Mouse (Mus musculus) mouse trophoblast stem cell (cell line): Measurements from ENCODE around the gene Atxn1.

Experiments used
- in situ Hi-C, 2 experiments: fragments of 300-500 bp; cut with MseI, MboI; formaldehyde crosslinking; loops; 2 replicates in 1 of 2; 3 replicates in 1 of 2; pipeline ENCODE4 v1.15.1; 2025

Atxn1 gene

DNA sequence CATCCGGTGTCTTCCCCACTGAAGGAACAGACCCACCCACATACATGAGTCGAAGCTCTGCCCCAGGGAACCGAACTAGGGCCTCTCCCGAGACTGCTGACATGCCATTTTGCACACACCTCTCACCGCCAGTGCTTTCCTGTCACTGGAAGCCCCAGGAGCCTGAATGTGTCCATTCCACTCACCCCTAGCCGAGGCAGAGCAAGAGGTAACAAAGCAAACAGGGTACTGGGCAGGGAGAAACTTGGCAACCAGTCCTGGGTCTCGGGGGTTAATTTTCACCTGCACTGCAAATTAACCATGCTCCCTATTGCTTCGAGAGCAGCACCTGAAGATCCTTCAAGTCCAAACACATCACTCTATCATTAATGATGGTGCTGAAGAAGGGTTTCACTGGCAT is 64.0 kb downstream of the Atxn1 start:
- in situ Hi-C loops = no loop called here

DNA sequence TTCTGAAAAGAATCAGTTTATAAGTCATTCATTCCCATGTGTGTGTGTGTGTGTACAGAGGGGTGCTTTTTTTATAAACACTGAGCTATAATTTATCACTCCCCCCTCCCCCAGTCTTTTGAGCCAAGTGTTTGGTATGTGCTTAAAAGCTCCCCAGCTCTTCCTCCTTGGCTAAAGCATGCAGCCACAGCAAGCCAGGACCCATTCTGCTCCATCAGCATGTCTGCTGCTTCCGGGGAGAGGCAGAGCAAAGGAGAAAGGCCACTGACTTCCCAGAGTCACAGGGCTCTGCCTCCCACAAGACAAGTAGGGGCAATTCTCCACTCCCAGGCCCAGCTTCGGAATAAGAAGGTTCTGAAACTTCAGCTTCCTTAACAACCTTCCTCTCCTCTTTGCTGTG is 67.2 kb downstream of the Atxn1 start:
- in situ Hi-C loops = no loop called here

DNA sequence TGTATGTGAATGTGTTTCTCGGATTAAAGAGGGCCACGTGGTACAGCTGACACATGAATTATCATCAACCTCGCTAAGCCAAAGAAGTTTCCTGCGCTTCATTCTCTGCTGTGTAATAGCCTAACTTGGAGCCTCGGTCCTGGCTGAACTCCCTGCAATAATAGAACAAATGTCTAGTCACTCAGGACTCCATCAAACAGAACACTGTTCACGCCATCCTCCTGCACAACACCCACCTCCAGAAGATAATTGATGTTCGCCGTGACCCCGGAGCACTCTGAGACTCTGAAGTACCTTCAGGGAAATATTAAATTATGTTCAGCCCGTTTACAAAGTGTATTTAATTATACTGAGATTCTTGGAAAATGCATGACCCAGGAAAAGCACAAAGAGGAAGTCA is 70.0 kb downstream of the Atxn1 start:
- in situ Hi-C loops = no loop called here

DNA sequence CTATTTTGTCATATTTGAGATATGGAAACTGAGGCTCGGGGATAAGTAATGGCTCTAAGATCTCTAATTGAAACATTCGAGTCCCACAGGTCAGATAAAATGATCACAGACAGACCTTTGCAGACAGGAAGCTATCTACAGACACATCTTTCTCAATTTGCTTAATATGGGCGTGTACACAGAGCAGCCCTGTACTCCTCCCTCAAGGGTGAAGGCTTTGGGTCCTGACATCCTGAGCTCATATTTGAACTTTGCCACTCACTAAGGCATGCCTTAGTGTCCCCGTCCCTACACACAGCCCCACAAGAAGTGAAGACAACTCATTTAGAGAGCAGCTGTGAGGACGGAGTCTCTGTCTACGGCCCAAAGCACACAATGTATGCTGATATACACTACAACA is 70.6 kb downstream of the Atxn1 start:
- in situ Hi-C loops = no loop called here

DNA sequence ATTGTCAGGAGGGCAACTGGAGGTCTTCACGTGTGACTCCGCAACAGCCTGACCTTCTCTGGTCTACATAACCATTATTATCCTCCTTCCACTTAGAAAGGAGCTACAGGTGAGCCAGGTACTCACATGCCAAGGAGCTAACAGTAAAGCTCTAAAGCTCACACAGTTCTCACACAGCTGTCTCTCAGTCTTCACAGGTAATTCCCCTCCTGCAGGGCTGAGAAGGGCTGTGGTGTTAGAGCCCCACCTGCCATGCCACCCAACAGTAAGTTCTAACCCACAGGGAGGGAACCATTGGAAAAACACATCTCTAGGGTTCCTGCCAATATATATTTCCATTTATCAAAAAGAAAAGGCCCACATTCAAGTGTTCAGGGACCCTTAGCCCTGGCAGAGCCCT is 73.7 kb downstream of the Atxn1 start:
- in situ Hi-C loops = no loop called here

DNA sequence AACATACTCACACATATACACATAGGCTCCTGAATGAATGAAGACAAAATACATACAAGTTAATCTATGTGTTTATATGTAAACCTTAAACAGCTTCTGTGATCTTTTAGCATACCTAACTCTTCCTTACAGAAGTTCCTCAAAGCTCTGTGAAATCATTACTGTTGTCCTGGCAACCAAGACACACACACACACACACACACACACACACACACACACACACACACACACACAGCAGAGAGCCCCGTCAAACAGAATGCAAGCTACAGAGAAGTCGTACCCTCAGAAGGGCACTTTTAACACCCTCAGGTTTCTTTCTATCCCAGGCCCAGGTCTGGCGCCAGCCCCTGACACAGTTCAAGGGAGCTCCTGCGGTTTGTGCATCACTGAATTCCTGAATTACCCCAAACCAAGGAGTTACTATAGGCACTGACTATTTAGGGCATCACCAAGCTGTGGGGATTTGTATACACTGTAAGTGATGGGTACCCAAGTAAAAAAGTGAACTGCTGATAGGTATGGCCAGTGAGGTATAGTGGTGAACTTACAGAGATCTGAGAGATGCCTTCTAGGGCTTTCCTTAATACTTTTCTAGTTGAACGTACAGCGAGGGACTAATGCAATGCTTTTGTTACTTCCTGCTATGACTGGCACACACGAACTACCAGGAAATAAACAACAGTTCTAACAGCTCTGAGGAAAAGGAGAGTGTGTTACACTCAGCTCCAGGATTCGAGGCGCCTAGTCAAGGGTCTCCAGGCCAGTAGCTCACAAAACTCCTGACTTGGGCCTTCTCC is 75.7 kb downstream of the Atxn1 start:
- in situ Hi-C loops = no loop called here

DNA sequence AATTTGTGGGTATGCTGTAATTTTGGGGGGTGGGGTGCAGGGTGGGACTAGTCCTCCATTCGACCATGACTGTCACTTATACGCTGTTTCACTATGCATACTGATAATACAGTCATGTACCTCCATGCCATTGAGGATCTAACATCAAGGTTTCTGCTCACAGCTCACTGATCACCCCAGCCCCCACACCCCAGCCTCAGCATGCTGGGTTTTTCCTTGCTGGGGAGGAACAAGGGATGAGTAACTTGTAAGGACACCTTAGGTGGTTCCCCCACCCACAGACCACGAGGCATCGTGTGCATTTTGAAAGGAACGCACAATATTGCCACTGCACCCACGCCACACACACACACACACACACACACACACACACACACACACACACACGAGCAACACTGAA is 79.9 kb downstream of the Atxn1 start:
- in situ Hi-C loops = no loop called here

DNA sequence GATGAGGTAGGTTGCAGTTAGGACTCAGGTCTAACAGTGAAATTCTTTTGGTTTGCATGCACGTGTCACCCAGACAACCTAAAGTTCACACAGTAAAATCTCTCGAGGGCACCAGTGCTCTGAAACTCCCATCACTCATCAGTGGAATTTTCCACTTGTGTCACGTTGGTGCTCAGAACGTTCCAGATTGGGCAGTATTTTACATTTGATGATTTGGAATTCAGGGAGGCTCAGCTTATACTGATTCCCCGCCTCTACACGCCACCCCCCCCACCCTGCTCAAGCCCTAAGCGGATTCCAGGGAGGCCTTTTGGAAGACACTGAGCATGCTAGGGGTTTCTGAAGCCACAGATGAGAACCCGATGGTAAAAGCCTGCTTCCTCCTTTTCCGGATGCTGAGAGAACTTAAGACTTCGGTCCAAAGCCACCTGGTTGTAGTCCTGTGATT is 81.0 kb downstream of the Atxn1 start:
- in situ Hi-C loops = no loop called here

DNA sequence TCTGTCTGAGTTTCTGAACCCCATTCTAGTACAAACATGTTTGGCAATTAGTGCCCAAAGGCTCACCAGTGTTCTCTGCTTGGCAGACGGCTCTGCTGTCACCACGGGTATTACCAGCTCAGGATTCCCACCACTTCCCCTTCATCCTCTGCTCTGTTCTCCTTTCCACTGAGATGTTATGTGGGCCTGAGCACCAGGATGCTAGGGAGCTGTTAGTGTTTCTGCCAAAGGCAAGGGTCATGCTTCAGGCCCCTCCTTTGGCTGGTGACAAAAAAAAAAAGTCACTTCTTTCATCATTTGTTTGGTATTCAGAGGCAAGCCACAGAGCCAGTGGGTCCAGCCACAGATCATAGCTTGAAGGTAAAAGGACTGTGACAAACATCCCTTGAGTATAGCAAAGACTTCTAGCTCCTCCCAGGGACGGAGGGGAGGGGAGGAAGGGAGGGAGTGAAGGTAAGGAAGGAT is 81.8 kb downstream of the Atxn1 start:
- in situ Hi-C loops = no loop called here

DNA sequence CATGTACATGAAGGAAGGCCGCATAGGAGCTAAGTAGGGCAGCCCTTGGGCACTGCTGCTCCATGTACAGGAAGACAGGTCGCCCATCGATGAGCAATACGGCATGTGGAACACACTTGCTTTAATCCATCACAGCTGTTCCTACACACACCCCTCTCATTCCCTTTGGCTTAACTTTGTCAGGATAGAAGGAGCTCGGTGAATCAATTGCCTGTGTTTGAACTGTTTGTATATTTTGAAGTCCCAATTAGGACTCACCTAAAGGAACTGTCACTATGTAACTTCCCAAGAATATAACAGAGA is 84.3 kb downstream of the Atxn1 start:
- in situ Hi-C loops = no loop called here

DNA sequence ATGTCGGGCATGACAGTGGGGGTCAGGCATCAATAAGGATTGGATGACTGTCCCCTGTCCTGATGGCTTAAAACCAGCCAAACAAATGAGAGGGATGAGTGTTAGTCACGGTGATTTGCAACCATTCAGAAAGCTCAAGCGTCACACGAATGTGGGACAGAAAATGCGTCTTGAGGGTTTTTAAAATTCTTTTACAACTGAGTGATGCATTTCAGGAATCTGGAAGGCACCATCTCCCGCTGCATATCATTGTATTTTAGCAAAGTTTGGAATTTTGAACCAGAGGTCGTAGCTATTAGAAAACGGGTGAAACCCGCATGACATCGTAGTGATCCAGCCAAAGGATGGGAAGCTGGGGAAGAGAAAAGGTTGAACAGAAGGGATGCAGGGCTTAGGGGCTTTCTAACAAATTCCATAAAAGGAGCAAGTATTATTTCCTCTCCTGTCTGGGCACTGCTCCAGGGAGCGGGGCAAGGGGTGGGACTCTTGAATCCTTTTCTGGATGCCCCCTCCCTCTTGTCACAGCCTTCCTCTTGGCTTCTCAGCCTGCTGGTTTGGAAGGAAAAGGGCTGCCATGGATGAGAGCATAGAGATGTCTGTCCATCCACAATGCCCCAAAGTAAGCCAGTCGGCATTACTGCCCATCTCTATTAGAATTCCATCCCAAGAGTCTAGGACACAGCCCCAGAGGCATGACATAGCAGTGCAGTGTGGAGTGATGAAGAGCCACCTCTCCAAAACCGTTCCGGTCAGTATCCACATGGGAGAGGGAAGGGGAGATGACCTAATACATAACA is 84.9 kb downstream of the Atxn1 start:
- in situ Hi-C loops = no loop called here

DNA sequence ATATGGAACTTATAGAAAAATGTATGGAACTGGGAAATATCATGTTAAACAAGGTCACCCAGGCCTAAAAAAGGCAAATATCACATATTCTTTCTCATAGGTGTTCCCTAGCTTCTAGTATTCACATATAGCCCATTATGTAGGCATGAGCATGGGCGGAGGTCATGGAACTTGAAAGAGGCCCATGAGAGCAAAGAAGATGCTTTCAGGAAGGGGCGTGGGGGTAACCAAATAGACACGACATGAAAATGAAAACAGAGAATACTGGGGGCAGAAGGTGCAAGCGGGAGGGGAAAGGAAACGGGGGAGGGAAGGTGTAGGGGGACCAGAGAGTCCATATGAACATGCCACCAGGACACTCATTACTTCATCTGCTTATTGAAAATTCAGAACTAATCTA is 87.9 kb downstream of the Atxn1 start:
- in situ Hi-C loops = no loop called here

DNA sequence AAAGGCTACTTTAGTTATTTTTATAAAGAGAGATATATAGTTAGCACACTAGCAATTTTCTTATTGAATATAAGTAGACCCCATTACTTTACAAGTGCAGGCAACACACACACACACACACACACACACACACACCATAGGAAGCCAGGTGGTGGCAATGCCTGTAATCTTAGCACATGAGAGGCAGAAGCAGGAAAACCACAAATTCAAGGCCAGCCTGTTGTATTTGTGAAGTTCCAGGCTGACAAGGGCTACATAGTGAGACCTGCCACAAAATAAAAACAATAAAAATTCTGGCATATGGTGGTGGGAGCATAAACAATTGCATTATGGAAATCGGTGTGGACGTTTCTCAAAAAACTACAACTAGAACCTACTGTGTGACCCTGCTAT is 88.4 kb downstream of the Atxn1 start:
- in situ Hi-C loops = no loop called here

DNA sequence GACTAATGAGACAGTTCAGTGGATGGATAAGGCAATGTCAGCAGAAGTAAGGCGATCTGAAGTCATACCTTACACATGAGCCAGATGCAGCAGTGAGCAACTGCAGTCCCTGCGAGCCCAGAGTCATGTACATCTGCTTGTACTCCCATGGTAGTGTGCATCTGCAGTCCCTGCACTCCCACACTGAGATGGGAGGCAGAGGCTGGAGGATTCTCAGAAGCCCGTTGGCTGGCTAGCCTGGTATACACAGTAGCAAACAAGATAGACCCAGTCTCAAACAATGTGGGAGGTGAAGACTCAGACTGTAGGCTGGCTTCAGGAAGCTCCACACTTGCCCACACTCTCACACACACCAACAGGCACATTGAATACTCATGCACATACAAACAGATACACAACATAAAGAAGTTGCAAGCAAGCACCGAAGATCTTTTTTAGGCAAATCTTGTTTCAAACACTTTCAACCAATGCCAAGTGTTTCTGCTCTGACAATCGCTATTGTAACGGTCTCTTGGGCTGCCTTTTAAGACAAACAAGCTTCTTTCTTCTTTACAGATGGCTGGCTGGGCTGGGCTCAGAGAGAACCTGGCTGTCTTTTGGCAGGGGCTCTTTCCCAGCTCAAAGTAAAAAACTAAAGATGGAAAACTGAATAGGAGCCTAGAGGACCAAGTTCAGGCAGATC is 89.0 kb downstream of the Atxn1 start:
- in situ Hi-C loops = no loop called here

DNA sequence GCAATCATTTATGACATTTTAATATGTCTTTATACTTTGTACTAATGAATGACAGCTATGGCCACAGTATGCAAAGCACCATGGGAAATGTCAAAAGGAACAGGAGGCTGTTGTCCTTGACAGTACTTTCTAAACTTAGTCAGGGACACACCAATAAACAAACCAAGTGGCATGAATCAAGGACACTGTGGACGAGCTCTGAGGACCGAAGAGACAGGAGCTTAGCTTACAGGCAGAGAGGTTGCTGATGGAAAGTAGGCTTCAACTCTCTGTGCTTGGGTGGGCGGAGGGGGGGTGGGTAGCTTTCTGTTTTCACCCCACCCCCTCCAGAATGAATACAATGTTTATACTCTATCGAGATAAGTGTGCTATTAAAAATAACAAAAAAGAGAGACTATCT is 90.6 kb downstream of the Atxn1 start:
- in situ Hi-C loops = no loop called here

DNA sequence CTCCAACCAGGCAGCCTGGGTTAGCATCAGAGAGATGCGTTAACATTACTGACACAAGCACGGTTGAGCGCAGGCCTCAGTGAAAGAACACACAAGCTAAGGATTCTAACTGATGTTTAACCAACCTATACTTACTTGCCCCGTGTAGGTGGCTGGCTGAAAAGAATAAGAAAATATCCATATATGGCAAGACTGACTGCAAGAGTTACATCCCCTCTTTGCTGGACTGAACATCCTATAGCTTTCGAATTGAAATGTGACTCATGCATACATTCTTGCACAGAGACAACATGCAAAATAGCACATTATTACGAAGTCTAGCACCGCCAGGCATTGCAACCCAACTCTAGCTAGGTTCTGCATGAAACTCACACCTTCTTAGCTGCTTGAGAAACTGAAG is 91.8 kb downstream of the Atxn1 start:
- in situ Hi-C loops = no loop called here

DNA sequence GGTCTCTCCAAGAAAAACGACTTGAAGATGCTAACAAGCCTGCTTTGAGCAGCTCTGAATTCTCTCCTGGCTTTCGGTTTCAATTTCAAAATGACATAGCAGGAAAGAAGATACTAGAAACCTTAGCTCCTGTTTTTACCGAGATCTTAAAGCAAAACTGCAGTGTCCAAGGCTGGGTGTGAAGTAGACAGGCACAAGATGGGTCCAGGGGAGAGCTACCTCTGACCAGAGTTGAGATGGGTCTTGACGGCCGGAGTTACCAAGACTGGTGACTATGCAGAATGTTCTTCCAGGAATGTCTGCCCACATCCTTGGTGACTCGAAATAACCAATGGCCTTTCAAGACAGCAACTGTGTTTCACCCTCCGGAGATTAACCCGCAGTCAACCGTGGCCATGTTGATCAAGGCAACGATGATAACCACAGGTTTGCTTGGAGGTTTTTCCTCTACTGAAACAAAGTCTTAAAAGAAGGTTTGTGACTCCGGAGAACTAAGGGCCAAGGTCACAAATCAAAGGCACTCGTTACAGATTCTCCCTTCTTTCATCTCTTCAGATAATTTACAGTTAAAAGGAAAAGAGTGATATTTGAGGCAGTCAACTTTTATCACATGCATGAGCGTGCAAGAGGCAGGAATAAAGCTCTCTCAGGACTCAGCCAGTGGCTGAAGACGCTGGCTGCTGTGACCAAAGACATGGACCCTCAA is 92.6 kb downstream of the Atxn1 start:
- in situ Hi-C loops = no loop called here

DNA sequence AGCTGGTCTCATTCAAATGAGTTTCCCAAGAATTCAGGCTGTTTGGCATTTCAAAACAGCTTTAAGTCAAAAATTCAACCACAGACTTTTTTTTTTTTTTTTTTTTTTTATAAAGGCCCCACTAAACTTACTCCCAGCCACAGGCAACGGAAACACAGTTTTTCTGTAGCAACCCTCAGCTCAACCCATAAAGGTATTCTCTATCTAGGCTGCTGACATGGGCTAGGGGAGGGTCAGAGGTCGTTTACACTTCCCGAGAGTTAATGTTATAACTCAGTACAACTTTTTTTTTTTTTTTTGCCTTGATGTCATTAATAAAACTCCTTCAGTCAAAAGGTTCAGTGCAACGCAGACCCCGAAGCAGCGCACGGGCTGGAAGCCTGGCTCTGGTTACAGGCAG is 93.3 kb downstream of the Atxn1 start:
- in situ Hi-C loops = no loop called here

DNA sequence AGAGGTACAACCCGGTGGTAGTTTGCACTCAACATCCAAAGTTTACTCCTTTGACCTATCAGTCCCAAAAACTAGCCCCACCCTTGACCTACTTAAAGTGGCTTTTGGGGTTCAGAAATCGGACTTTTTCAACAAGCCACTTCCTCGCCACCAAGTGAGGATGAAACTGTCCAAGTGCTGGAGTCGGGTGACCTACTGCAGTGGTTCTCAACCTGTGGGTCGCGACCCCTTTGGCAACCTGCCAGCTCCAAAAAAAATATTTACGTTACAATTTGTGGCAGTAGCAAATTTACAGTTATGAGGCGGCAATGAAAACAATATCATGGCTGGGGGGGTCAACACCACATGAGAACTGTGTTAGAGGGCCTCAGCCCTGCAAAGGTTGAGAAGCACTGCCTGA is 95.9 kb downstream of the Atxn1 start:
- in situ Hi-C loops = no loop called here

DNA sequence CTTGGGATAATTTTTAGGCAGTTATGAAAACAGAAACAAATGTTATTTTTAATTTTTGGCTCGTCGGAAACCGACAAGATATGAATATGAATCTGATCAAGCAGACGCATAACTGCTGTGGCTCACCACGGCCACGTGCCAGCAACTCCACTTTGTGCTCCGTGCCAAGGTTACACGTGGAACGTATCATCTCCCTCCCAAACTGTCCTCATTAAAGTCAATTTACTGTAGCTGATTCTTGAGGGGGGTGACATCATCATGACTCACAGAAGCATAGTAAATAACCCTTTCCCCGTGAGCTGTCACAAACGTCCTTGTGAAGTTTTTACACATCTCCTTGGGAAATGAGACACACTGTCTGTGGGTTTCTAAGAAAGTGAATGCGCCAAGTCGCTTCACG is 97.5 kb downstream of the Atxn1 start:
- in situ Hi-C loops = no loop called here

DNA sequence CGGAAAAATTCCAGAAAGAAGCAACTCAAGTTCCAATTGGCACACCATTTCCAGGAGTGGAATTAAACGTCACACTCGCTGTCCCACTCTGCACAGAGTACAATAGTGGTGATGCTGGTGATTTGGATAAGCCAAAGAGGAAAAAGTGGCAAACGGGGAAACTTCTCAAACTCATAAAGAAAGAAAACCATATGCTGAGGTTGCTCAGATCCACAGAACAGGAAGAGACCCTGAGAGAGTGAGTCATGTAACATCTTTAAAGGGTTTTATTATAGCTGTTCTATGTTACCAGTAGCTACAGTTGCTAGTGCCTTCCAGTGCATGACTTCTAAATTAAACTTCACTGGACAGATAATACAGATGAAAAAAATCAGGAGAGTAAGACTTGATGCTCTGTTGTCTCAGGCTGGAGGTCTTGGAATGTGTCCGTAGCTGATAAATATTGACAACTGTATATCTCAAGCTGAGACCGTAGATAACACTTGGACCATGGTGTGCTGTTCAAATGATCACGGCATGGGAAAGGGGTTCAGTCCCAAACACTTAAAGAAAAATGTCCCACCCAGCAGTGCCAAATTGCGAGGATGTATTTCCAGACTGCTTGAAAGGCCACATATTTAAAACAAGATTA is 98.1 kb downstream of the Atxn1 start:
- in situ Hi-C loops = no loop called here

DNA sequence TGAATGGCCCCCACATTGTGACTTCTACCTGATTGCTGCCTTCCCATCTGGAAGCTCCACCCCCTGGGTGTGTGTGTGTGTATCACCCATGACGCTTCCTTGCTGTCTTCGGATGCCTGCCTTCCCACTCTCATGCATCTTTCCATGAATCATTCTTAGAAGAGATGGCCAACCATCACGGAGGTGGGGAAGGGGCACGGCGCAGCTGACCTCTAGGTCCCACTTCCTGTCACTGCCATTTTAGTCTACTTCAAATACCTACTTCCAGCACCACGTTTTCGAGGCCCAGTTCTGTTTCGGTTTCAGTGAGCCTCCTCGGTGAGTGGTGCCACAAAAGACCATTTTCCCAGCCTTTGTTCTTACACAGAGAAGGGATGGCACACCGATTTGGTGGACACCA is 99.2 kb downstream of the Atxn1 start:
- in situ Hi-C loops = no loop called here
